Mouse (Mus musculus) heart, adult 8-10 months (tissue): Measurements from ENCODE around the gene Bnc2. TPM values are rescaled to one million over a fixed set of nuclear protein-coding genes. Genes with fewer than 3 reads are reported as not detected.

Experiments
- total RNA-seq, 4 experiments: library from RNA; stranded (reverse); gene quantifications; 2 replicates each; pipeline ENCODE4 v1.2.4; 2022

The Bnc2 gene
- total RNA-seq, 4 experiments from 2014 or later = 5.2 to 6.7 (median 5.5) TPM

Other genes with a start within 250 kb of the Bnc2 start
- gene Cntln, start 209.0 kb upstream of the Bnc2 start, total RNA-seq = 1 to 10 TPM; 1.8 to 2.5 (median 2.0) TPM